Mouse (Mus musculus) CD4-positive helper T cell, adult 2 months (primary cell): ENCODE results near the gene Adcy7.

Experiments used
- DNase-seq: peaks from one replicate; pipeline ENCODE4 v3.0.0-alpha.2; 2012; ENCODE audit warnings: low read depth, missing footprints, low spot score

Adcy7 gene

DNA sequence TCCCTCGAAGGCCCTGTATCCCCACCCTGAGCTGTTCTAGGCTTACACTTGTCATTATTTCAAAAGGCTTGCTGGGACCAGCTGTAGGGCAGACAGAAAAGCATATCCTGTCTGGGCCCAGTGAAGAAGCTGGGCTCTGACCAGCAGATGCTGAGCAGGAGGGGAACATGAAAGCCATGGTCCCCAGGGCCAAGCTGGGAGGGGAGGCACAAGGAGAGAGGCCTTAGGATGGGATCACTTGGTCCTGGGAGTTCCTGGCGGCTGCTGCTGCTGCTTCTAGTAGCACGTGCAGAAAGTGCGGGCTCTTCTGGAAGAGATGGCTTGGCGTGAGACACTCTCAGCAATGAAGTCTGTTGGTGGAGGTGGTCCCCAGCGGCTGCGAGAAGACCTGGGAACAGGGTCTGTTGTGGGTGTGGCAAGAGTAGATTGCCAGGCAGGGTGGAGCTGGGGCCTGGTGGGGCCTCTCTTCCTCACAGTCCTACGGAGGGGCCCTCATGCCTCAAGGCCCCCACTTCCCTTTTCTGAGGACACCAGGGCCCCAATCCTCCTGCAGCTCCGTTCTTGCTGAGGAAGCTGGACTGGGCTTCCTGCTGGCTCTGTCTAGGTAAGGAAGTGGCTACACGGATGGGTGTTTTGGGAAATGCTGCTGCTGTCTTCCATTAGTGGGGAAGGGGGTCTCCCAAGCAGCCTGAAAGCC is 27.9 kb downstream of the Adcy7 start:
- DNase-seq: no peak

DNA sequence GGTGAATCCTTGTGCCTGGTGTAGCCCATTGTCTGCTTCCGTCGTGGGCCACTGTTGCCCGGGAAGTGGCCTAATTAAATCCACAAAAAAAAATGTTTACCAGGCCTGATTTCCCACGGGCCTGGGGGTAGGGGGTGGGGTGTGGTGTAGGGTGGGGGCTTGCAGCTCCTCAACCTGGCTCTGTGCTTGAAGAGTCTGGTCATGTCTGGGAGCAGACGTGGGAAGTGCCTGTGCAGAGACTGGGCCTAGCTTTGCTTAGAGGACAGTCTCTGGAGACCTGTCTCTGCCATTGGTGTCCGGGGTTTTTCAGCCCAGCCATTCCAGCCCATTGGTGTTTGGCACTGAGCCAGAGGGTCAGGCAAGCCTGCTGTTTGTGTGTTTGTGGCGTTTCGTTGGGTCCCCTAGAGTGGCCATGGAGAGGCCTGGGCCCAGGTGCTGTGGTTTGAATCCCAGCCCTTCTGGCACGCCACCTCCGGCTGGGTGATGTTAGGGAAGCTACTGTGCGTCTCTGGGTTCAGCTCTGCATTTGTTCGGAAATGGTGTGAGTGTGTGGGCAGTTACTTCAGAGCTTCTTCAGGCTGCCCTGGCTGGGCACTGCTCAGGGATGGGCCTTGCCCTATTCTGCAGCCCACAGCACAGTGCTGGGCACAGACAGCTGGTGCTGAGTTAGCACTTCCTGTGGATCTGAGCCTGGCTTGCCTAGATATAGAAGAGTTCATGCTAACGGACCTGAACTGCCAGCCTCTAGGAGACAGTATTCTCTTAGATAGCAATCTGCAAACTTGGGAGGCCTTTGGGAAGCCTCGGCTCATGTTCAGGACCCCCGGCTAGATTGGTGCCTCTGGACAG is 29.6 kb downstream of the Adcy7 start:
- no peak for DNase-seq

DNA sequence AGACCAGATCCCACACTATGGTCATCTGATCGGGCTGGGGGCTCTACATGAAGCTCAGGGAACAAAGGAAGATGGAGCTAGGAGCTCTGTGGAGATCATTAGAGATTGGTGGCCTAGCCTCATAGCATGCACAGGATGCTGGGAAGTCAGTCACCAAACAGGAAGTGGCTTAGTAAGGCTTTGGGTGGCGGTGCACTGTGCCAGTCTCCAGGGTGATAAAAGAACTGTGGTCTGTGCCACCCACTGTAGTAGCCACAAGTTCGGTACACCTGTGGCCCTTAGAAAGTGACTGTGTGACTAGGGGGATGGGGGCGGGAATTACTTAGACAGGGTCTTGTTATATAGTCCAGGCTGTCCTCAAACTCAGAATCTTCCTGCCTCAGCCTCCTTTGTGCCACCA is 33.6 kb downstream of the Adcy7 start:
- peak; percentile 76 for DNase-seq

DNA sequence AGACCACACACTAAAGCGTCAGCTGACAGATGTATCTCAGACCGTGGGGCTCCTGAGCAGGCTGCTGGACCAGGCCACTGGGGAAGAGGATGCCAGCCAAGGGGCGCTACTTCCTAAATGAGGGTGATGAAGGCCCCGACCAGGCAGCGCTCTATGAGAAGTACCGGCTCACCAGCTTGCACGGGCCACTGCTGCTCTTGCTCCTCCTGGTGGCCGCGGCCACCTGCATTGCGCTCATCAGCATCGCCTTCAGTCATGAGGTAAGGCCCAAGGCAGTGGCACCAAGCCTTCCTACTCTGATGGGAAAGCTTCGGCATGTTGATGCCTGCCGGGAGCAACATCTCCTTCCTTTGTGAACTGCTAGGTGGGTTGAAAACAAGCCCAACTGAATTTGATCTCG is 34.3 kb downstream of the Adcy7 start:
- peak; percentile 64 for DNase-seq

DNA sequence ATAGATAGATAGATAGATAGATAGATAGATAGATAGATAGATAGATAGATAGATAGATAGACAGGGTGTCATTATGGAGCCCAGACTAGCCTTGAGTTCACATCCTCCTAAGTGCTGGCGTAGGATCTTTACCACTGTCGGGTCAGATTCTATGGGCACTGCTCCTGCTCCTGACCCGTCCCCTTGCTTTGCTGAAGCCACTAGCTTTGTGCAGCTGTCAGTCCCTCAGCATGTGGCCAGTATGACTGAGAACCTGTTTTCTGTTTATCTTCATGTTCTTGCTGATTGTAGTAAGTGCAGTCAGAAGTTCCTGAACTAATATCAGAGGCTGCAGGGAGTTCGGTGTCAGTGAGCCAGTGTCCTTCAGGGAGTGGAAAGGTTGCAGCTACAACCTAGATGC is 35.5 kb downstream of the Adcy7 start:
- no peak for DNase-seq

DNA sequence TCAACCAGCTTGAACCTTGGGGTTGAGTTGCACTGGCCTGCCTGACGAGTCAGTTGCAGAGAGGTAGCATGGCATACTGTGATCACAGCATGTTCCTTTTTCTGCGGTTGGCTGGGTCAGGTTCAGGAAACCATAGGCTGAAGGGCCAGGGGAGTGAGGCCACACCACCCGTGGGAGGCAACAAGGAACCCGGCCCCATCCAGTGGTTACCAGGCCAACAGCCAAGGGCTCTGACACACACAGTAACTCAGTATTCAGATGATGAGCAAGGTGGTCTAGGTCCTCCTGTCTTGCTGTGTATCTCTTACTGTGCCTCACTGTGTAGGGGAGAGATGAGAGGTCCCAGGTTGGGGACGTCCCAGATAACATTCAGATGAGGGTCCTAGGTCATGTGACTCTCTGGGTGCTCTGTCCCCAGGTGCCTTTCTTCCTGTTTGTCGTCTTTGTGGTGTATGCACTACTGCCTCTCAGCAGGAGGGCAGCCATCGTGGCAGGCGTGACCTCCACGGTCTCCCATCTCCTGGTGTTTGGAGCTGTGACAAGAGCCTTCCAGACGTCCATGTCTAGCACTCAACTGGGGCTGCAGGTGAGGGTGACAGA is 37.2 kb downstream of the Adcy7 start:
- no peak for DNase-seq

DNA sequence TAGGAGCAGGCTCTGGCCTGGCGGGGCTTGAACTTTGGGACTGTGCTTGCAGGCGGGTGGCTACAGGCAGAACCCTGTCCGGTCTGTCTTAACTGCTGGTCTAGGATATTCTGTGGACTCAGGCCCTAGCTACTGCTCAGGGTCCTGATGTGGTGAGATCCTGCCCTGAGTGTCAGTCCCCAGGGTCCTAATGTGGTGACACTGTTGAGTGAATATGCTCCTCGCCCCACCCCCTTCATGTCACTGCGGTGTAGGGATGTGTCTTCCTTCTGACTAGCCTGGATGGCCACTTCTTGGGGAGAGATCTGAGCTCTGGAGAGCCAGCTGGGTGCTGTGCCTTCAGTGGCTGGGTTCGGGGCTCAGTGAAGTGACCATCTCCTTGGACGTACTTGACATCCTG is 37.7 kb downstream of the Adcy7 start:
- DNase-seq: no peak

DNA sequence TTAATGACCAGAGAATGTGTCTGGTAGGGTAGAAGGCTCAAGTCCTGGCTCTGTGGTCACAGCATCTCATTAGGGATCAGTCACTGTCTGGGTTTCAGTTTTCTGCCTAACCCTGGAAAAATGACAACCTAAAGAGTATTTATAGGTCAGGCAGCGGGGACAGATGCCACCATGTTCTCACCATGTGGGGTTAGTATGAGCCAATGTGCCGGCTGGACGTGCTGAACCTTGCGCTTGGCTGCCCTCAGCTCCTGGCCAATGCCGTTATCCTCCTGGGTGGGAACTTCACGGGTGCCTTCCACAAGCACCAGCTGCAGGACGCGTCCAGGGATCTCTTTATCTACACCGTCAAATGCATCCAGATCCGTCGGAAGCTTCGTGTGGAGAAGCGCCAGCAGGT is 38.1 kb downstream of the Adcy7 start:
- DNase-seq: no peak

DNA sequence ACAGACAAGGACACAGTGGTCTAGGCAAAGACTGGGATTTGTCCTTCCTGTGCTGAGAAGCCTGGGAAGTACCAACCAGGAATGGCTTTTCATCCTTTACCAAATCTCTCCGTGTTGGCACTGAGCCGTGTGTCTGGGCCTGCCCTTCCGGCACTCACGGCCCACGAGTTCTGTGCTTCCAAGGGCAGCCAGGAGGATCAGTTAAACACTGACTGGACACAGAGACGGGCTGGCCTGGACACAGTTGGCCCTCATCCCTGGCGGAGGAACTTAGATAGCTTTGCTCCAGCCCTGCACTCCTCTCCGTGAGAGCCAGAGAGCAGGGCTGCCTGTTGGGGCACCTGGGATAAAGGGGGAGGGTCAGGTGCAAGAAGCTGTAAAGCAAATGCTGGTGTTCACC is 40.8 kb downstream of the Adcy7 start:
- DNase-seq: no peak

DNA sequence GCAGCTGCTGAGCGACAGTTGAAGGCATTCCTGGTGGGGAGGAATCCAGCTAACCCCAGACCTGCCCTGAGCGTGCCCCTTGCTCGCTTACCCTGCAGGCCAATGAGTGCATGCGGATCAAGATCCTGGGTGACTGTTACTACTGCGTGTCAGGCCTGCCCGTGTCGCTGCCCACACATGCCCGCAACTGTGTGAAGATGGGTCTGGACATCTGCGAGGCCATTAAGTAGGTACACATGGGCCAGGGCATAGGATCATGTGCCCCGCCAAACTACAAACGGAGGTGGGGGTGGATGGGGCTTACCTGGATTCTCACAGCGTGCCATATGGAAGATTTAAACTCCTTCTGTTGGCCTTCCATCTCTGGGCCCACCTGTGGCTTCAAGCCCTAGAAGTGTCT is 41.8 kb downstream of the Adcy7 start:
- DNase-seq: no peak

DNA sequence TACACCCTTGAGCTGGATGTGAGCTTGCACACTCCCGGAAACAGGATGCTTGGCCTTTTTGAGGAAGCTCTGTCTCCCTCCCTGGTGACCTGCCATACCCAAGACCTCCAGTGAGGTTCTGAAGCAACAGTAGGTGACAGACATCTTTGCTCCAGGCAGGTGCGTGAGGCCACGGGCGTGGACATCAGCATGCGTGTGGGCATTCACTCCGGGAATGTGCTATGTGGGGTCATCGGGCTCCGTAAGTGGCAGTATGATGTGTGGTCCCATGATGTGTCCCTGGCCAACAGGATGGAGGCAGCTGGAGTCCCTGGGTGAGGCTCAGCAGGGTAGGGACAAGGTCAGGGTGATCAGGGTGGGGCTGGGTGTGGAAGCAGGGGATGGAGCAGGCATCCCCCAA is 43.1 kb downstream of the Adcy7 start:
- DNase-seq: no peak

DNA sequence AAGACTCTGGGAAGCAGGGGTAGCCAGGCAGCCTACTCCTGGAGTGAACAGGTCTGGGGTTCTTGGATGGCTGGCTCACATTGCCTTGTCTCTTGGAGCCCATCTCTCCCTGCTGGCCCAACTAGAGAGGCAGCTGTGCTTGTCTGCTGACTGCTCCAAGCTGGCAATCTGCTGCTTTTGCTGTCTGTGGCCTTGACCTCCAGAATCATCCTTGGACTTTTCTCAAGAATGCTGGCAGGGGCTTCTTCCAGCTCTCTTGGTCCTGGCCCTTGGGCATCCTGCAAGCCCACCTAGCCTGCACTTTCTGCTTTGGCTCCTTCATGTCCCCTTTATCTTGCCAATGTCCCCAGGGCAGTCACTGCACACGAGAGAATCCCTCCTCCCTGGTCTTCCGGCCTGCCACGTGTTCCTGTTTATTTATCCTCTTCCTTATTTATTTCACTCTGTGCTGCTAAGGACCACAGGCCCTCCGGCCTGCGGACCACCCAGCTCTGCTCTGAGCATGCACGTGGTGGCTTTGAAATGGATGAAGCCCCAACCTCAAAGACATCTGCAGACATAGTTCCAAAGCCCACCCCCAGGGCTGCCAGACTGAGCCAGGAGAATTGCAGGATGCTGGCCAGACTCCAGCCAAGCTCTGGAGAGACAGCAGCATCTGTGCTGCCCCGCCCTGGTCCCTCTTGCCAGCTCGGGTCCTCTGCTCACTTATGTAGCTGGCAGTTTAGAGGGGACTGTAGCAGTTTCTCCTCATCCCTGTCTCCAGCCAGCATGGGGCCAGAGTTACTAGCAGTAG is 44.1 kb downstream of the Adcy7 start:
- no peak for DNase-seq

DNA sequence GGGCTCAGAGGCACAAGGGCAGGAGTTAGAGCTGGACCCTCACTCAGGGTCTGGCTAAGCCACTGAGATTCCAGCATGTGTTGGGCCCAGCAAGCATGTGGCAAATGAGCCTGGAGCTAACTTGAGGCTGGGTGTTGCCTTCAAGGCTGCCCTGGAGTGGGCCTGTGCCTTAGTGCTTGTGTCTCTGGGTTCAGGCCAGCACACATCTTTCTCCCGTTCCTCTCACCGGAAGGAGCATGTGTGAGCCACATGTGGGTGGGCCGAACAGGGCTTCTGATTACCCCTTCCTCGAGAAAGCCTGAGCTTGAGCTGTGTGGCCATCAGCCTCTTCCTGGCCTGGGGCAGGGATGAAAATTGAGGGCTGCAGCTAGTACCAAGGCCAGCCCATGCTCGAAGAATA is 45.1 kb downstream of the Adcy7 start:
- no peak for DNase-seq

DNA sequence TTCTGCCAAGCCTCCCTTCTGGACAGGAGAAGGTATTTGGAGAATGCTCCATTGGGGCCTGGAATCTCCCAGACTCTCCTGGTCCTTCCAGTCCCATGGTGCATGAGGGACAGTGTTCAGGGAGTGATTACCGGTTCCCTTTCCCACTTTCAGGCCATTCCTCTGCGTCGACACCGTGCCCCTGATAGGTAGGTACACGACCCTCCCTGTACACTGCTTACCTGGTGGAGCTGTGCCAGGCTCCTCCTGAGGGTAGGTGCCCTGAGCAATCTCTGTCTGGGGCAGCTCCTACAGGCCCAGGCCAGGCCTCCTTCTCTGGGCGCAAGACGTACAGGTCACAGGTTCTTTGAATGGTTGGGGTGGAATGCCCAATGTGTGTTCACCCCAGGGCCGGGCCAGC is 45.9 kb downstream of the Adcy7 start:
- DNase-seq: no peak

DNA sequence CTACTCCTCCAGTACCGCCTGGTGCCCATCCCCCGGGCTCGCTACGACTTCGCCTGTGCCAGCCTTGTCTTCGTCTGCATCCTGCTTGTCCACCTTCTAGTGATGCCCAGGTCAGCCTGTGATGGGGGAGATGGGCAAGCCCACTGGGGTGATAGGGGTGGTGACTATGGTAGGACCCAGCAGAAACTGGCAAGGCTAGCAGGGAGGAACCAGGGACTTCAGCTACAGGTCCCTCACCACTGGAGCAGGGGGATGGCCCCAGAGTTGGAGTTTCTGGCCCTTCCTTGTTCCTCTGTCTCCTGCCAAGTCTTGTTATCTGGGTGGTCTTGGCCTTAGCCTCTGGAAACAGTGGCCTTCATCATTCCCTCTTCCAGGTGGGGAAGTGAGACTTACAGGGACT is 47.9 kb downstream of the Adcy7 start:
- DNase-seq: no peak

DNA sequence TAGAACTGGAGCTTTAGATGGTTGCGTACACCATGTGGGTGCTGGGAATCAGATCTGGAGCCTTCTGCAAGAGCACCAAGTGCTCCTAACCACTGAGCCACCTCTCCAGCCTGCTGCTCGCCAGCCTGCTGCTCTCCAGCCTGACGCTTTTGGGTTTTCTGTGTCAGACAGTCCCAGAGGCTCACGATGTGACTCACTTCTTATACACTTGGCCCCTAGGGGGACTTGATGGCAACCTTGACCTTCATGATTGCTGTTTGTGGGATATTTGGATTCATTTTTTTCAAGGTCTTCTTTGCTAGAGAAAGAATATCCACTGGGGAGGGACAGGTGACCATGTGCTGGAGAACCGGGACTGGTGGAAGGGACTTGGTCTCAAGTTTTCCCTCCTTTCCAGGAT is 49.2 kb downstream of the Adcy7 start:
- DNase-seq: no peak

DNA sequence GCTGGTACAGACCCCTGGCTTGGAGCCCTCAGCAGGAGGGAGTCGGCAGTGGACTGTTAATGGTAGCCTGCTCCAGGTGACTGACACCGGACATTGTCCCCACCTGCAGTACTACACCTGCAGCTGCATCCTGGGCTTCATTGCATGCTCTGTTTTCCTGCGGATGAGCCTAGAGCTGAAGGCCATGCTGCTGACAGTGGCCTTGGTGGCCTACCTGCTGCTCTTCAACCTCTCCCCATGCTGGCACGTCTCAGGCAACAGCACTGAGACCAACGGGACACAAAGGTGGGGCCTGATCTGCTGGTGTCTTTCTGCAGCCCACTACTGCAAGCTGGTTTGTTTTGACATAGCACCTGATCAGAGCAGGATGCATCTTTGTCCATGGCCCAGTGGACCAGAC is 51.3 kb downstream of the Adcy7 start:
- no peak for DNase-seq

DNA sequence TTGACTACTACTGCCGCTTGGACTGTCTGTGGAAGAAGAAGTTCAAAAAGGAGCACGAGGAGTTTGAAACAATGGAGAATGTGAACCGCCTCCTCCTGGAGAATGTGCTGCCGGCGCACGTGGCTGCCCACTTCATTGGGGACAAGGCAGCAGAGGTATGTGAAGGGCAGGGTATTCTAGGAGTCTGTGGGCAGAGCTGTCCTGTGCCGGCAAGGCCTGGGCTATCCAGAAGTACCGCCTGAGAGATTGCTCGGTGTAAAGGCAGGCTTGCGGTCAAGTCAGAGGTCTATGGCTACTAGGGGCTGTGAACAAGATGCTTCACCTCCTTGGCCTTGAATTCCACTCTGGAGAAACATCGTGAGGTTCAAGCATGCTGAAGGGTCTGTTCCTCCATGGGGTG is 52.6 kb downstream of the Adcy7 start:
- no peak for DNase-seq

DNA sequence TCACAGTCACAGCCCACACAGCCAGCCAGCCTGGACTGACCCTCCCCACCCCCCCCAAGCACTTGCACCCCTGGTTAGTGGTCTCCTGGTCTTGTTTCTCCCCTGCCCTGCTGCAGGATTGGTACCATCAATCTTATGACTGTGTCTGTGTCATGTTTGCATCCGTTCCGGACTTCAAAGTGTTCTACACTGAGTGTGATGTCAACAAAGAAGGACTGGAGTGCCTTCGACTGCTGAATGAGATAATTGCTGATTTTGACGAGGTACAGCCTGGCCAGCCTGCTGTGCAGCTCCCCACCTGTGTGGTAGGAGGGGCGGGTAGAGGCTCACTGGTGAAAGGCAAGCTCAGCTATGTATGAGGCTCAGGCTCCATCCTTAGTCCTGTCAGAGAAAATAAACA is 53.0 kb downstream of the Adcy7 start:
- no peak for DNase-seq

DNA sequence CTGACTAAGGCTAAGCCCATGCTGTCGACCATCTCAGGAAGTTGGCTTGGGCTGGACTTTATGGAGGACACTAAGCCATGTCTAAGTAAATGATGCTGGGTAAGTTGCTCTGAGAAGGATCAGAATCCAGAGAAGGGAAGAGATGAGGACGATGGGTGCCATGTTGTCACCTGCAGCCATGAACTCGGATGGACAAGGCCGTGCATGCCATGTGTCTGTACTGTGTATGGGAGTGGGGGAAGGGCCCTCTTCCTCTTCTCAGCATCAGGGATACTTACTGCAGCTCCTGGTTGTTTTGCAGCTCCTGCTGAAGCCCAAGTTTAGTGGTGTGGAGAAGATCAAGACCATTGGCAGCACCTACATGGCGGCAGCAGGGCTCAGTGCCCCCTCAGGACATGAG is 53.6 kb downstream of the Adcy7 start:
- DNase-seq: no peak

DNA sequence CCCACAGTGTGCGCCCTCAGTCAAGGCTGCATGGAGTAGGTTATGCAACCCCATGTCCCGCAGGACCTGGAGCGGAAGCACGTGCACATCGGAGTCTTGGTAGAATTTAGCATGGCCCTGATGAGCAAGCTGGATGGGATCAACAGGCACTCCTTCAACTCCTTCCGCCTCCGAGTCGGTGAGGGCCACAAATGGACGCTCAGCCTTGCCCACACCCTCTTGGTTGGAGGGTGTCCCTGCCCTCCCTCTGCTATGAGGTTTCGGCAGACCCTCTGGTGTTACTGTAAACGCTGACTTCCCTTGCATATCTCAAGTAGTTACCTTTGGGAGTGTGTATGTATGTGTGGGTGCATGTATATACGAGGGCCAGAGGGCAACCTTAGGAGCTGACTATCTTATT is 54.1 kb downstream of the Adcy7 start:
- DNase-seq: no peak

DNA sequence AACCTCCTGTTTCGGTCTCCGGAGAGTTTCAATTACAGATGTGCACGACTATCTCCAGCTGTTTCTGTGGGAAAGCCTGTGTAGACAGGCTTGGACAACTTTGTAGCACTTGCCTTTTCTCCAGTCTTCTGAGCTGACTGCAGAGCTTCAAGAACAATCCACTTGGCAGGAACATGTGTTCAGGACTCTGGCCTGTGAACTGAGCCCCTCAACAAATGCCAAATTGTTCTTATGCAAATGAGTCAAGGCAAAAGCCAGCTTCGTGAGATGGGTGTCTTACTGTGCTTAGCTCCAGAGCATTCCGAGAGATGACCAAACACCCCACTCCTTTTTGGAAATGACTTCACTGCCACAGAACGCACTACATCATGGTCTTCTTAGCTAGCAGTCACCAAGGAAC is 56.5 kb downstream of the Adcy7 start:
- no peak for DNase-seq
